Mouse (Mus musculus) bone marrow macrophage, adult 2 months (primary cell): ENCODE measurements at regions not wholly inside any gene's neighbourhood (a gene's known extent, or its start where the extent isn't known, plus 50 kb on each side); places are given as distances from the start of the nearest gene placed in this dataset.

Experiments used
- H3K27ac ChIP-seq: 2 replicates; pipeline ENCODE4 v1.5.1; 2012; ENCODE audit warnings: low read depth, low read length; ENCODE audit not compliant: insufficient read depth
- H3K4me1 ChIP-seq: 2 replicates; pipeline ENCODE4 v1.6.1; 2012; ENCODE audit warnings: low read length; ENCODE audit not compliant: control insufficient read depth, insufficient read depth
- H3K4me3 ChIP-seq: 2 replicates; pipeline ENCODE4 v1.5.1; 2012; ENCODE audit warnings: mild to moderate bottlenecking, low read length, moderate library complexity; ENCODE audit not compliant: insufficient read depth
- CTCF ChIP-seq: IDR thresholded peaks from 2 replicates; pipeline ENCODE4 v1.5.1; 2012; ENCODE audit warnings: low read depth, mild to moderate bottlenecking, low read length, moderate library complexity
- POLR2A ChIP-seq: IDR thresholded peaks from 2 replicates; pipeline ENCODE4 v1.6.1; 2012; ENCODE audit warnings: mild to moderate bottlenecking, low read depth, low read length, borderline replicate concordance

- TF ChIP-seq POLR2A = no peak
- TF ChIP-seq CTCF = no peak
- Histone ChIP-seq H3K27ac (no peak overlapping the region), H3K4me1 (peaks cover 12% of the 10 kb centered on the region), H3K4me3 (no peak overlapping the region)
Measured at GRCm38 (mm10) chr17:79489306-79489705, 122.4 kb upstream of the Rmdn2 start.

GRCm38 (mm10) chr17:79497629-79498028, 114.0 kb upstream of the Rmdn2 start:
- Histone ChIP-seq H3K4me1 (no peaks in the 10 kb centered on the region), H3K4me3 (no peak overlapping the region), H3K27ac (no peak overlapping the region)
- no peak for TF ChIP-seq CTCF
- TF ChIP-seq POLR2A = no peak

DNA sequence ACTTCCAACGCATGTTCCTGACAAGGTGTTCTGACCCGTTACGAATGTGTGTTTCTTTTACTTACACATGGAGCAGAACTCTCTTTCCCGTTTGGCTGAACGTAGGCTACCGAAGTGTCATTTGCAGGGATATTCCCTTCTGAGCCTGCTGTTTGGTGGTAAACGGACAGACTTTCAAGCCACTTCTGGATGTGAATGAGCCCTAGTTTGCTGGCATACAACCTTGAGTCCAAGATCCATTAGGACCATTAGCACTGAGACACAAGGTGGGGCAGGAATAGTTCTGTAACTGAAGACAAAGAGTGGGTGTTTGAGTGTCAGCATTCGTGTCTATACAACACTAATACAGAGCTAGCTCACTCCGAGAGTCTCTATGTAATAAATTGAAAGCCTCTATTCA, 113.3 kb upstream of the Rmdn2 start:
- Histone ChIP-seq H3K27ac (no peak overlapping the region), H3K4me1 (no peaks in the 10 kb centered on the region), H3K4me3 (no peak overlapping the region)
- TF ChIP-seq CTCF = no peak
- TF ChIP-seq POLR2A = no peak

DNA sequence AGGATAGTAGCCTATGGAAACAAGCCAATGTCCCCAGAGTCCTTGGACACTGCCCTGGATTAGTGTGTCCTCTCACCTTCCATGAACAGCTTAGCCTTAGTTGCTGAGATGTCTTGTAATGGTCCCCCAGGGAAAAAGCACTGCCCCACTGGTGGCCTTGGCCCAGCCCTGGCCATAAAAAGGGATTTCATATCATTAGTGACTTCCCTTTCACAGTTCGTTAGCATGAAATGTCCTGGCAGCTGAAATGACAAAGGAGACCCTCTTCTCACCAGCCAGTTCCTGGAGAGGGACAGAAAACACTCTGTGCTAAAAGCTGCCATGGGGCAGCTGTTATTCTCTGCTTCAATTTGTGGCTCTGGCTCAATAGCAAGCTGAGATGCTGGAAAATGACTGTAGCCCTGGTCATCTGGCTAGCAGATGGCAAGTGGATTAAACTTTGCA, 110.6 kb upstream of the Rmdn2 start:
- peaks cover 3% of the 10 kb centered on the region for H3K4me1 ChIP-seq
- no peak for TF ChIP-seq POLR2A
- no peak for TF ChIP-seq CTCF
- H3K27ac ChIP-seq = no peak overlapping the region
- H3K4me3 ChIP-seq = no peak overlapping the region

DNA sequence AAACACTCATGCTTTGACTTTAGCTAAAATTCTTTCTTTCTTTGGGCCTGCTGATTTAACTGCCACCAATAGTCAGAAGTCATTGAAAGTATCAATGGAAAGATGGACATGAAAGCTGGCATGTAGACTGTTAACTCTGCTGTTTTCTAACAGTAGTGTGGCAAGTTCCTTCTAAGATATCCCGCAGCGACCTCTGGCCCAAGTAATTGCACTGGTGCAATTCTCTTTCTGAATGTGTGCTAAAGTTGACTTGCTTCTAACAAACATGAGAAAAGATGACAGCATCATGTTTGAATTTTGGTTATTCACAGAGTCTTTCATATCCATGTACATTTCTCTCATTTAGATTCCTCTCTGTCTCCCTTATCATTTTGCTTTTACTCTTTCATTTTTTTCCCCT, 109.7 kb upstream of the Rmdn2 start:
- Histone ChIP-seq H3K27ac (no peak overlapping the region), H3K4me3 (no peak overlapping the region)
- TF ChIP-seq POLR2A (no peak), CTCF (no peak)

GRCm38 (mm10) chr17:79503037-79503436, 108.6 kb upstream of the Rmdn2 start:
- TF ChIP-seq POLR2A = no peak
- TF ChIP-seq CTCF = no peak

More for the DNA sequence above, 109.7 kb upstream of the Rmdn2 start:
- peaks cover 5% of the 10 kb centered on the region for H3K4me1 ChIP-seq

GRCm38 (mm10) chr17:79504209-79504608, 107.5 kb upstream of the Rmdn2 start:
- TF ChIP-seq POLR2A = no peak
- no peak for TF ChIP-seq CTCF
- H3K4me3 ChIP-seq = no peak overlapping the region
- peaks cover 5% of the 10 kb centered on the region for H3K4me1 ChIP-seq
- no peak overlapping the region for H3K27ac ChIP-seq

More at GRCm38 (mm10) chr17:79503037-79503436, 108.6 kb upstream of the Rmdn2 start:
- Histone ChIP-seq H3K4me1 (peaks cover 5% of the 10 kb centered on the region), H3K27ac (no peak overlapping the region), H3K4me3 (no peak overlapping the region)

GRCm38 (mm10) chr17:79505565-79505964, 106.1 kb upstream of the Rmdn2 start:
- TF ChIP-seq POLR2A (no peak), CTCF (no peak)
- H3K4me1 ChIP-seq = peaks cover 5% of the 10 kb centered on the region
- no peak overlapping the region for H3K4me3 ChIP-seq
- no peak overlapping the region for H3K27ac ChIP-seq

- Histone ChIP-seq H3K4me3 (no peak overlapping the region), H3K4me1 (peaks cover 5% of the 10 kb centered on the region), H3K27ac (no peak overlapping the region)
- TF ChIP-seq POLR2A (no peak), CTCF (no peak)
Measured at GRCm38 (mm10) chr17:79509281-79509680, 102.4 kb upstream of the Rmdn2 start.

GRCm38 (mm10) chr17:79509957-79510710, 101.5 kb upstream of the Rmdn2 start:
- H3K27ac ChIP-seq = no peak overlapping the region
- TF ChIP-seq CTCF (no peak), POLR2A (no peak)
- no peak overlapping the region for H3K4me3 ChIP-seq
- H3K4me1 ChIP-seq = peaks cover 5% of the 10 kb centered on the region
